Mouse (Mus musculus): ENCODE results near the gene 6330403K07Rik. TPM values are rescaled to one million over a fixed set of nuclear protein-coding genes. Genes with fewer than 3 reads are reported as not detected.

6330403K07Rik gene
- polyA plus RNA-seq, 1 experiment from 2014 or later, result 20.5 TPM

DNA sequence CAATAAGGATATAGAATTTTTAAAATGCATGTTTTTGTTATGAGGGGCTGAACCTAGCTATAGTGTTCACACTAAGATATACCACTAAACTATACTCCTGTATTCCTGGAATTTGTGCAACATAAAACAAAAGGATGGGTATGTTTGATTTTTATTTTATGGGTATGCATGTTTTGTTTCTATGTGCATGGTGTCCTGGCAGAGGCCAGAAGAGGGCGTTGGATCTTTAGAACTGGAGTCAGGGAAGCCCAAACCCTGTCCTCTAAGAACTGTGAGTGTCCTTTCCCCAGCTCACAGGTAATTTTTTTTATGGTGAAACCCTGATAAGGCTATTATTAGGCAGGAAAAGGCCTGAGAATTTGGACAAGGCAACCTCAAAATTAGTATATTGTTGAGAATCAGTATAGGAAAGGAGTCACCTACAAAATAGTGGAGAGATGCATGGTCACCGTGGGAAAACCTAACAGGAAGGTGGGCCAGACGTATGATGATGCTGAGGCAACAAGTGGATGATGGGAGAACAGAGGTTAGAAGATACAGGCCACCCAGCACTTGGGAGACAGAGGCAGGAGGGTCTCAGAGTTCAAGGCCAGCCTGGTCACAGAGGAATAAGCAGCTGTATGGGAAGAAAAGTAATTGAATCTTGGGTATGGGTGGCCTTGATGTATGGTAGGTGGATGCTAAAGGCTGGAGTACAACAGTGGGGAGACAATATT is 3.8 kb downstream of the 6330403K07Rik start:
- ATAC-seq (no peak), DNase-seq (ENCODE audit: low spot score) (no peak)
- no peak overlapping the region for H3K27ac ChIP-seq (ENCODE audit: low read length)
- no peaks in the 10 kb centered on the region for H3K27me3 ChIP-seq (replicated peaks; ENCODE audit: insufficient read depth, low read length)
- TF ChIP-seq CTCF (IDR thresholded peaks at IDR 0.05) (0 out of 2 replicates have a peak, but pooled peaks have one; percentile 15), EP300 (IDR thresholded peaks at IDR 0.05) (no peak)
- no peaks in the 10 kb centered on the region for H3K9me3 ChIP-seq (ENCODE audit: low read length)
- no peak overlapping the region for H3K4me3 ChIP-seq (ENCODE audit: low read depth, low read length)
- H3K9ac ChIP-seq (replicated peaks; ENCODE audit: low read depth), result no peak overlapping the region
- H3K36me3 ChIP-seq (ENCODE audit: insufficient read depth, low read length), result peaks cover 21% of the 10 kb centered on the region
- WGBS, result 71% methylated on average over 3 of the region's 3 CpGs
- no peak overlapping the region for H3K4me2 ChIP-seq (replicated peaks; ENCODE audit: low read depth, low read length)
- no peaks in the 10 kb centered on the region for H3K4me1 ChIP-seq (ENCODE audit: insufficient read depth, low read depth, low read length)

DNA sequence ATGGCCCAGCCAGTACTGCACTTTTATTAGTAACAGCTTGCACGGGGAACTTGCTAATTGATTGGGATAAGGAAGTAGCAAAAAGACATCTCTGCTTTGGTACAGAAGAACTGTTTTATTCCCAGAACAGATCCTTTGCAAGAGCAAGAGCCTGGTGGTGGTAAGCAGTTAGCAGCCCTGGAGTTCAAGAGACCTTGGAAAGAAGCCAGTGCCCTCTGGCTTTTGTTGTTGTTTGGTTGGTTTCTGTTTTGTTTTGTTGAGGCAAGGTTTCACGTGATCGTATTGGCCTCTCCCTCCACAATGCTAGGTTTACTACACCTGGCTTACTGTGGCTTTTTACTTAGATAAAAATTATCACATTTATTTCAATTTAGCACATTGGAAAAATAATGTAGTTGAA is 5.0 kb downstream of the 6330403K07Rik start:
- H3K27ac ChIP-seq (ENCODE audit: low read length), result no peak overlapping the region
- ATAC-seq (no peak), DNase-seq (ENCODE audit: low spot score) (no peak)
- H3K4me2 ChIP-seq (replicated peaks; ENCODE audit: low read depth, low read length), result no peak overlapping the region
- 71% methylated on average over 3 of the region's 3 CpGs for WGBS
- TF ChIP-seq EP300 (IDR thresholded peaks at IDR 0.05) (no peak), CTCF (IDR thresholded peaks at IDR 0.05) (no peak)
- no peaks in the 10 kb centered on the region for H3K9me3 ChIP-seq (ENCODE audit: low read length)
- no peaks in the 10 kb centered on the region for H3K27me3 ChIP-seq (replicated peaks; ENCODE audit: insufficient read depth, low read length)
- H3K36me3 ChIP-seq (ENCODE audit: insufficient read depth, low read length), result peaks cover 21% of the 10 kb centered on the region
- no peak overlapping the region for H3K4me3 ChIP-seq (ENCODE audit: low read depth, low read length)
- H3K9ac ChIP-seq (replicated peaks; ENCODE audit: low read depth), result no peak overlapping the region
- no peaks in the 10 kb centered on the region for H3K4me1 ChIP-seq (ENCODE audit: insufficient read depth, low read depth, low read length)

DNA sequence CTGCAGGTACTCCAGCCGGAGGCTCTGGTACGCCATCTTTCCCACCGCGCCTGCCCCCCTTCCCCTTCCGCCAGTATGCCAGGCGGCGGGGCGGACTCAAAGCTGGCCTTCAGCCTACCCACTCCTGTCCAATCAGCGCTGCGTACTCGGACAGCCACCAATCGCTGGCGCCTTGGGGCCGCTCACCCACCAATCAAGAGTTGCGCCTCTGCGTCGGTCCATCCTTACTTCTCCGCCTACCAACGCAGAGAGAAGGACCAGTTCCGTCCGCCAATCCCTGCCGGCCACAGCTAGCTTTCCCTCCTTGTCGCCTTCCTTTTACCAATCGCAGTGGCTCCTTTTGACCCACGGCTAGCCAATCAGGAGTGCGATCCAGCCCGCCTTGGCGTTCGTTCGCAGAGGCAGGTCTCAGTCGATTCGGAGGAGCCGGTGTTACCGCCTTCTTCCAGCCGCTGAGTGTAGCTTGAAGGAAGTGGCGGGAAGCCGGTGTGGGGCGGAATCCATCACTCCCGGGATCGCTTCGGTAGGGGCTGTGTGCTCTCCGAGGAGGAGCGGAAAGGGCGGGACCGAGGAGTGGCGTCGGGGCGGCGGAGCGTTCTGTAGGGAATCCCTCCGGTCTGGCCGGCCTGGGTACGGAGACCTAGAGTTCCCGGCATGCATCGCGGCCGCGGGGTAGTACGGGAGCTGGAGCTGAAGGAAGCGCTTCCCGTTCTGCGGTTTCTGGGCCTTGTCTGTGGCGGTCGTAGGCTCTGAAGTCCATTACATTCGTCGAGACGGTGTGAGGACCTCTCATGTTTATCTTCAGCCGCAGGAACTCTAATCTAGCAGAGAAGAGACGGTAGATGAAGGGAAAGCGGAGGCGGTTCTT is 13.9 kb downstream of the 6330403K07Rik start, which contains the start of the genes Mis12 and Derl2:
TSS of gene Mis12 (plus strand) at position 411 of the 868 bp plus-strand sequence.
TSS of gene Derl2 (minus strand) at position 641 of the 868 bp plus-strand sequence.
- 0 out of 2 replicates have a peak, but pooled peaks cover 6% of the 10 kb centered on the region for H3K4me1 ChIP-seq (ENCODE audit: insufficient read depth, low read depth, low read length)
- ATAC-seq, result peak; percentile 99
- H3K4me2 ChIP-seq (replicated peaks; ENCODE audit: low read depth, low read length), result peak within 1 kb of the TSS; percentile 68
- peak within 1 kb of the TSS; percentile 71 for H3K9ac ChIP-seq (replicated peaks; ENCODE audit: low read depth)
- DNase-seq (ENCODE audit: low spot score), result peak; percentile 100
- WGBS, result under 1% methylated on average over 71 of the region's 71 CpGs
- peak within 1 kb of the TSS; percentile 72 for H3K4me3 ChIP-seq (ENCODE audit: low read depth, low read length)
- H3K36me3 ChIP-seq (ENCODE audit: insufficient read depth, low read length), result no peaks in the 10 kb centered on the region
- H3K9me3 ChIP-seq (ENCODE audit: low read length), result no peaks in the 10 kb centered on the region
- peak within 1 kb of the TSS; percentile 79 for H3K27ac ChIP-seq (ENCODE audit: low read length)
- no peaks in the 10 kb centered on the region for H3K27me3 ChIP-seq (replicated peaks; ENCODE audit: insufficient read depth, low read length)
- TF ChIP-seq CTCF (IDR thresholded peaks at IDR 0.05) (no peak), EP300 (IDR thresholded peaks at IDR 0.05) (peak; percentile 77; the same call in 1 of the 2 replicates)

DNA sequence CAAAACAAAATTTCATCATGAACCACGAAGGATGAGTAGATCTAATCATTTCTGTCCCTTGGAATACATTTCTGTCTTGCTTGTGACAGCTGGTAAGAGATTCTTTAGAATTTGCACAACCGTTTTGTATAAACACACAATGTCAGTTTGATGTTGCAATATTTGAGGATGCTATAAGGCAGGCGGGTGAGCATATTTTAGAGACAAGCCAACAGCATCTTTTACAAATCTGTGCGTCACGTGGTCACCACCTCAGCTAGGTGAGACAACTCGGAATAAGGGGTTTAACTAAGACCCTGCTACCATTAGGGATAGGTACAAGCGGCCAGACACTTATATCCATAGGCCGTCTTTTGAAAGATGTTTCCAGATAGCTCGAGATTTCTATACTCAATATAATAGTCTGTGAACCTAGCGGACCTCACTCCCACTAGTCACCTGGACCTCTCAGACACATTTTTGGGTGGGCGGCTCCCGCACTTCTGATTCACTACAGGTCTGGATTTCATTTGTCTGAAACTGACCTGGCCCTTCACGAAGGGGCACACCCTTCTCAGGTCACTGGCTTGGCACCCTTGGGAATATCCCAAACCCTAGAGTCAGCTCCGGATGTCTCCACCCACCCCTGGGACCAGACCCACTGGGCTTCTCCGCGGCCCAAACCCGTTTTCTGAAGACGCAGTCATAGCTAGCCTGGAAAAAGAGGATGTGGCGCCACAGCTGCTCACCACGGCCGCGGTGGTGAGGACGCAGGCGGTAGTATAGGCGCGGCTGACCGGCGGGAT is 14.7 kb downstream of the 6330403K07Rik start:
- Histone ChIP-seq H3K27ac (ENCODE audit: low read length) (peak overlapping the region; percentile 77), H3K27me3 (replicated peaks; ENCODE audit: insufficient read depth, low read length) (no peaks in the 10 kb centered on the region), H3K4me3 (ENCODE audit: low read depth, low read length) (peak overlapping the region; percentile 72), H3K4me2 (replicated peaks; ENCODE audit: low read depth, low read length) (peak overlapping the region; percentile 61), H3K9ac (replicated peaks; ENCODE audit: low read depth) (peak overlapping the region; percentile 64), H3K36me3 (ENCODE audit: insufficient read depth, low read length) (no peaks in the 10 kb centered on the region), H3K4me1 (ENCODE audit: insufficient read depth, low read depth, low read length) (0 out of 2 replicates have a peak, but pooled peaks cover 6% of the 10 kb centered on the region), H3K9me3 (ENCODE audit: low read length) (no peaks in the 10 kb centered on the region)
- peak; percentile 11 for ATAC-seq
- no peak; the same call in 1 of the 2 replicates for TF ChIP-seq EP300 (IDR thresholded peaks at IDR 0.05)
- TF ChIP-seq CTCF (IDR thresholded peaks at IDR 0.05), result no peak
- WGBS, result 4% methylated on average over 28 of the region's 28 CpGs
- DNase-seq (ENCODE audit: low spot score), result peak; percentile 62

DNA sequence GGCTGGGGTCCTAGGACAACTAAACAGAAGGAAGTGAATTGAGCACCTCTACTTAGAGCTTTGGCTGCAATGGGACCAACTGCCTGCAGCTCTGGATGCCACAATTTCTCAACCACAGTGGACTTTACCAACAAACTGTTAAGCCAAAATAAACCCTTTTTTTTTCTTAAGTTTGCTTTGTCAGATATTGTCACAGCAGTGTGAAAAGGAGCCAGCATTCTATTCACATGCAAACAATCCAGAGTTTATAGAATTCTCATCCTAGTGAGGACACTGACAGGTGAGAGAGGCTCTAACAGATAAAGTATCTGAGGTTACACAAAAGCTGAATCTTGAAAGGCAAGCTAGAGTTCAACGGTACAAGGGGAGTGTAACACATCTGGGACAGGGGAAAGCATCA is 16.3 kb downstream of the 6330403K07Rik start:
- Histone ChIP-seq H3K9ac (replicated peaks; ENCODE audit: low read depth) (no peak overlapping the region), H3K36me3 (ENCODE audit: insufficient read depth, low read length) (0 out of 2 replicates have a peak, but pooled peaks cover 3% of the 10 kb centered on the region), H3K4me1 (ENCODE audit: insufficient read depth, low read depth, low read length) (0 out of 2 replicates have a peak, but pooled peaks cover 6% of the 10 kb centered on the region), H3K4me3 (ENCODE audit: low read depth, low read length) (no peak overlapping the region), H3K4me2 (replicated peaks; ENCODE audit: low read depth, low read length) (no peak overlapping the region), H3K27me3 (replicated peaks; ENCODE audit: insufficient read depth, low read length) (no peaks in the 10 kb centered on the region), H3K9me3 (ENCODE audit: low read length) (no peaks in the 10 kb centered on the region), H3K27ac (ENCODE audit: low read length) (no peak overlapping the region)
- WGBS, result 89% methylated on average over 1 of the region's 1 CpGs
- no peak for TF ChIP-seq CTCF (IDR thresholded peaks at IDR 0.05)
- no peak for TF ChIP-seq EP300 (IDR thresholded peaks at IDR 0.05)
- ATAC-seq (no peak), DNase-seq (ENCODE audit: low spot score) (no peak)
